Mouse (Mus musculus): ENCODE measurements around the gene Hoxc11. TPM values are rescaled to one million over a fixed set of nuclear protein-coding genes. Genes with fewer than 3 reads are reported as not detected.

Gene Hoxc11
- total and polyA plus RNA-seq, 2 experiments: not detected

GRCm38 (mm10) chr15:102984925-102985324 lies 30.7 kb downstream of the Hoxc11 start:
- H3K27me3 ChIP-seq (ENCODE audit: control insufficient read depth, insufficient read depth, low read length): peaks cover 17% of the 10 kb centered on the region
- H3K36me3 ChIP-seq (ENCODE audit: control insufficient read depth, insufficient read depth, low read length): no peaks in the 10 kb centered on the region
- no peaks in the 10 kb centered on the region; the same call in 1 of the 2 replicates for H3K4me1 ChIP-seq (ENCODE audit: control insufficient read depth, insufficient read depth, low read length)
- H3K27ac ChIP-seq (replicated peaks; ENCODE audit: insufficient read depth, low read depth, low read length): no peak overlapping the region
- no peaks in the 10 kb centered on the region for H3K79me2 ChIP-seq (ENCODE audit: control insufficient read depth, insufficient read depth, low read length)
- H3K9ac ChIP-seq (ENCODE audit: low read depth, low read length): no peak overlapping the region
- WGBS: 18% methylated on average over 3 of the region's 3 CpGs
- DNase-seq (ENCODE audit: extremely low read depth, low read depth, low spot score): no peak
- H3K4me3 ChIP-seq (ENCODE audit: insufficient read depth, low read depth, low read length): no peak overlapping the region
- no peak for TF ChIP-seq POLR2A (IDR thresholded peaks at IDR 0.05; ENCODE audit: extremely low read depth, insufficient read depth, low read length)
- TF ChIP-seq CTCF (IDR thresholded peaks at IDR 0.05; ENCODE audit: low read depth, low read length): no peak

- Histone ChIP-seq H3K27ac (replicated peaks; ENCODE audit: insufficient read depth, low read depth, low read length) (no peak overlapping the region), H3K36me3 (ENCODE audit: control insufficient read depth, insufficient read depth, low read length) (no peaks in the 10 kb centered on the region), H3K9ac (ENCODE audit: low read depth, low read length) (no peak overlapping the region), H3K4me3 (ENCODE audit: insufficient read depth, low read depth, low read length) (no peak overlapping the region), H3K79me2 (ENCODE audit: control insufficient read depth, insufficient read depth, low read length) (no peaks in the 10 kb centered on the region), H3K4me1 (ENCODE audit: control insufficient read depth, insufficient read depth, low read length) (no peaks in the 10 kb centered on the region), H3K27me3 (ENCODE audit: control insufficient read depth, insufficient read depth, low read length) (peaks cover 26% of the 10 kb centered on the region)
- TF ChIP-seq CTCF (IDR thresholded peaks at IDR 0.05; ENCODE audit: low read depth, low read length) (peak; percentile 93), POLR2A (IDR thresholded peaks at IDR 0.05; ENCODE audit: extremely low read depth, insufficient read depth, low read length) (no peak)
- DNase-seq (ENCODE audit: extremely low read depth, low read depth, low spot score): peak; percentile 67
- WGBS: 6% methylated on average over 21 of the region's 21 CpGs
These were observed 33.1 kb downstream of the Hoxc11 start for GRCm38 (mm10) chr15:102987124-102987833.

- TF ChIP-seq POLR2A (IDR thresholded peaks at IDR 0.05; ENCODE audit: extremely low read depth, insufficient read depth, low read length): no peak
- TF ChIP-seq CTCF (IDR thresholded peaks at IDR 0.05; ENCODE audit: low read depth, low read length): no peak
- no peak overlapping the region for H3K9ac ChIP-seq (ENCODE audit: low read depth, low read length)
- H3K79me2 ChIP-seq (ENCODE audit: control insufficient read depth, insufficient read depth, low read length): no peaks in the 10 kb centered on the region
- no peak overlapping the region for H3K4me3 ChIP-seq (ENCODE audit: insufficient read depth, low read depth, low read length)
- WGBS: 50% methylated on average over 5 of the region's 5 CpGs
- H3K27ac ChIP-seq (replicated peaks; ENCODE audit: insufficient read depth, low read depth, low read length): no peak overlapping the region
- no peak for DNase-seq (ENCODE audit: extremely low read depth, low read depth, low spot score)
- no peaks in the 10 kb centered on the region for H3K4me1 ChIP-seq (ENCODE audit: control insufficient read depth, insufficient read depth, low read length)
- H3K27me3 ChIP-seq (ENCODE audit: control insufficient read depth, insufficient read depth, low read length): peaks cover 26% of the 10 kb centered on the region
- H3K36me3 ChIP-seq (ENCODE audit: control insufficient read depth, insufficient read depth, low read length): no peaks in the 10 kb centered on the region
These were observed 33.9 kb downstream of the Hoxc11 start for GRCm38 (mm10) chr15:102988078-102988477.

- 4% methylated on average over 69 of the region's 69 CpGs for WGBS
- DNase-seq (ENCODE audit: extremely low read depth, low read depth, low spot score): no peak
- H3K79me2 ChIP-seq (ENCODE audit: control insufficient read depth, insufficient read depth, low read length): no peaks in the 10 kb centered on the region
- no peak for TF ChIP-seq CTCF (IDR thresholded peaks at IDR 0.05; ENCODE audit: low read depth, low read length)
- TF ChIP-seq POLR2A (IDR thresholded peaks at IDR 0.05; ENCODE audit: extremely low read depth, insufficient read depth, low read length): no peak
- H3K36me3 ChIP-seq (ENCODE audit: control insufficient read depth, insufficient read depth, low read length): no peaks in the 10 kb centered on the region
- H3K9ac ChIP-seq (ENCODE audit: low read depth, low read length): no peak within 1 kb of the TSS
- no peak within 1 kb of the TSS for H3K27ac ChIP-seq (replicated peaks; ENCODE audit: insufficient read depth, low read depth, low read length)
- H3K27me3 ChIP-seq (ENCODE audit: control insufficient read depth, insufficient read depth, low read length): peaks cover 25% of the 10 kb centered on the region
- no peaks in the 10 kb centered on the region for H3K4me1 ChIP-seq (ENCODE audit: control insufficient read depth, insufficient read depth, low read length)
- no peak within 1 kb of the TSS for H3K4me3 ChIP-seq (ENCODE audit: insufficient read depth, low read depth, low read length)
These were observed 36.5 kb downstream of the Hoxc11 start, which contains the start of gene Hoxc8 for GRCm38 (mm10) chr15:102990461-102991397. Gene Hoxc8 (plus strand): TSS chr15:102990607.

- H3K27me3 ChIP-seq (ENCODE audit: control insufficient read depth, insufficient read depth, low read length): peaks cover 26% of the 10 kb centered on the region
- H3K4me1 ChIP-seq (ENCODE audit: control insufficient read depth, insufficient read depth, low read length): no peaks in the 10 kb centered on the region
- no peak overlapping the region for H3K4me3 ChIP-seq (ENCODE audit: insufficient read depth, low read depth, low read length)
- no peak overlapping the region for H3K9ac ChIP-seq (ENCODE audit: low read depth, low read length)
- 7% methylated on average over 7 of the region's 7 CpGs for WGBS
- no peak for DNase-seq (ENCODE audit: extremely low read depth, low read depth, low spot score)
- no peaks in the 10 kb centered on the region for H3K36me3 ChIP-seq (ENCODE audit: control insufficient read depth, insufficient read depth, low read length)
- no peak overlapping the region for H3K27ac ChIP-seq (replicated peaks; ENCODE audit: insufficient read depth, low read depth, low read length)
- TF ChIP-seq CTCF (IDR thresholded peaks at IDR 0.05; ENCODE audit: low read depth, low read length) (no peak), POLR2A (IDR thresholded peaks at IDR 0.05; ENCODE audit: extremely low read depth, insufficient read depth, low read length) (no peak)
- no peaks in the 10 kb centered on the region for H3K79me2 ChIP-seq (ENCODE audit: control insufficient read depth, insufficient read depth, low read length)
These were observed 37.6 kb downstream of the Hoxc11 start for GRCm38 (mm10) chr15:102991782-102992181.

Measured in liver, adult 2 months (tissue).